Mouse (Mus musculus) stomach, postnatal 0 days (tissue): ENCODE data around the gene Irgq.

Experiments
- CTCF ChIP-seq: IDR thresholded peaks from 2 replicates; pipeline ENCODE4 v1.5.1; 2016; ENCODE audit warnings: antibody characterized with exemption, low read depth, mild to moderate bottlenecking, moderate library complexity
- EP300 ChIP-seq: optimal IDR thresholded peaks from 2 replicates; pipeline ENCODE3; 2016; ENCODE audit warnings: antibody characterized with exemption

DNA sequence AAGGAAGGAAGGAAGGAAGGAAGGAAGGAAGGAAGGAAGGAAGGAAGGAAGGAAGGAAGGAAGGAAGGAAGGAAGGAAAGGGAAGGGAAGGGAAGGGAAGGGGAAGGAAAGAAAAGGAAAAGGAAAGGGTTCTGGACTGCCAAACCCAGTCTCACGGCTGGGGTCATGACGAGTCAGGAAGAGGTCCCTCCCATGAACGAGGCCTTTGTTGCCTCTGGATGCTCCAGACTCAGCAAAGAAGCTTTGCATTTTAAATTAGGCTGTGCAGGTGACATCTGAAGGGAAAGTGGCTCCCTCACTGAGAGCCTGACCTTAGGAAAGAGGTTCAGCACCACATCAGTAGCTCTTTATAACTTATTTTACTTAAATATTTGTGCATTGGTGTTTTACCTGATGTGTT is 11.4 kb upstream of the Irgq start:
- no peak for TF ChIP-seq CTCF
- no peak for TF ChIP-seq EP300
